Mouse (Mus musculus): ENCODE data around the gene Twf2. TPM values are rescaled to one million over a fixed set of nuclear protein-coding genes. Genes with fewer than 3 reads are reported as not detected.
A peak's percentile ranks its signal among the peaks of the same experiment; 100 is the strongest.

Twf2 gene
- polyA plus RNA-seq, 1 experiment from 2014 or later, result 25.6 TPM

GRCm38 (mm10) chr9:106197081-106197713 is 5.7 kb upstream of the Twf2 start:
- WGBS, result 73% methylated on average over 3 of the region's 3 CpGs
- TF ChIP-seq CTCF (IDR thresholded peaks at IDR 0.05; ENCODE audit: low read depth), result no peak
- Histone ChIP-seq H3K27ac (ENCODE audit: low read depth, low read length) (no peak overlapping the region), H3K4me3 (ENCODE audit: low read depth, low read length) (no peak overlapping the region), H3K9me3 (ENCODE audit: control insufficient read depth) (no peaks in the 10 kb centered on the region), H3K9ac (ENCODE audit: low read depth, low read length) (no peak overlapping the region), H3K36me3 (ENCODE audit: control insufficient read depth, insufficient read depth) (peaks cover under 1% of the 10 kb centered on the region; the same call in 1 of the 2 replicates), H3K4me2 (replicated peaks; ENCODE audit: low read depth) (no peak overlapping the region), H3K27me3 (replicated peaks; ENCODE audit: control insufficient read depth, insufficient read depth, low read length) (no peaks in the 10 kb centered on the region), H3K4me1 (replicated peaks; ENCODE audit: control insufficient read depth, insufficient read depth, low read length) (peaks cover 4% of the 10 kb centered on the region; the same call in 1 of the 2 replicates)
- no peak for ATAC-seq

- Histone ChIP-seq H3K36me3 (ENCODE audit: control insufficient read depth, insufficient read depth) (no peaks in the 10 kb centered on the region), H3K9ac (ENCODE audit: low read depth, low read length) (no peak overlapping the region), H3K4me3 (ENCODE audit: low read depth, low read length) (no peak overlapping the region), H3K27me3 (replicated peaks; ENCODE audit: control insufficient read depth, insufficient read depth, low read length) (no peaks in the 10 kb centered on the region), H3K9me3 (ENCODE audit: control insufficient read depth) (no peaks in the 10 kb centered on the region), H3K4me1 (replicated peaks; ENCODE audit: control insufficient read depth, insufficient read depth, low read length) (peaks cover 4% of the 10 kb centered on the region; the same call in 1 of the 2 replicates), H3K4me2 (replicated peaks; ENCODE audit: low read depth) (no peak overlapping the region), H3K27ac (ENCODE audit: low read depth, low read length) (no peak overlapping the region)
- 91% methylated on average over 9 of the region's 9 CpGs for WGBS
- ATAC-seq, result no peak
- TF ChIP-seq CTCF (IDR thresholded peaks at IDR 0.05; ENCODE audit: low read depth), result no peak
These were observed 5.2 kb upstream of the Twf2 start for GRCm38 (mm10) chr9:106197732-106198131.

- H3K9ac ChIP-seq (ENCODE audit: low read depth, low read length), result peak overlapping the region; percentile 67
- TF ChIP-seq CTCF (IDR thresholded peaks at IDR 0.05; ENCODE audit: low read depth), result no peak
- peak; percentile 34; the same call in 1 of the 2 replicates for ATAC-seq
- H3K4me3 ChIP-seq (ENCODE audit: low read depth, low read length), result peak overlapping the region; percentile 63
- H3K27ac ChIP-seq (ENCODE audit: low read depth, low read length), result no peak overlapping the region
- H3K4me1 ChIP-seq (replicated peaks; ENCODE audit: control insufficient read depth, insufficient read depth, low read length), result peaks cover 5% of the 10 kb centered on the region; the same call in 1 of the 2 replicates
- H3K27me3 ChIP-seq (replicated peaks; ENCODE audit: control insufficient read depth, insufficient read depth, low read length), result no peaks in the 10 kb centered on the region
- H3K4me2 ChIP-seq (replicated peaks; ENCODE audit: low read depth), result peak overlapping the region; percentile 84
- no peaks in the 10 kb centered on the region for H3K9me3 ChIP-seq (ENCODE audit: control insufficient read depth)
- WGBS, result under 1% methylated on average over 38 of the region's 51 CpGs
- no peaks in the 10 kb centered on the region for H3K36me3 ChIP-seq (ENCODE audit: control insufficient read depth, insufficient read depth)
These were observed 3.9 kb upstream of the Twf2 start for GRCm38 (mm10) chr9:106198962-106199458.

GRCm38 (mm10) chr9:106199535-106200272 is 3.2 kb upstream of the Twf2 start, which contains the start of gene Ppm1m:
Gene Ppm1m (minus strand): TSS chr9:106199746.
- peak within 1 kb of the TSS; percentile 63 for H3K4me3 ChIP-seq (ENCODE audit: low read depth, low read length)
- no peaks in the 10 kb centered on the region; the same call in 1 of the 2 replicates for H3K36me3 ChIP-seq (ENCODE audit: control insufficient read depth, insufficient read depth)
- no peak for ATAC-seq
- peak within 1 kb of the TSS; percentile 84 for H3K4me2 ChIP-seq (replicated peaks; ENCODE audit: low read depth)
- H3K9me3 ChIP-seq (ENCODE audit: control insufficient read depth), result no peaks in the 10 kb centered on the region
- WGBS, result 57% methylated on average over 18 of the region's 18 CpGs
- no peak within 1 kb of the TSS for H3K27ac ChIP-seq (ENCODE audit: low read depth, low read length)
- H3K4me1 ChIP-seq (replicated peaks; ENCODE audit: control insufficient read depth, insufficient read depth, low read length), result peaks cover 7% of the 10 kb centered on the region; the same call in 1 of the 2 replicates
- no peak for TF ChIP-seq CTCF (IDR thresholded peaks at IDR 0.05; ENCODE audit: low read depth)
- H3K27me3 ChIP-seq (replicated peaks; ENCODE audit: control insufficient read depth, insufficient read depth, low read length), result no peaks in the 10 kb centered on the region
- peak within 1 kb of the TSS; percentile 67 for H3K9ac ChIP-seq (ENCODE audit: low read depth, low read length)

- TF ChIP-seq CTCF (IDR thresholded peaks at IDR 0.05; ENCODE audit: low read depth), result no peak
- peaks cover 7% of the 10 kb centered on the region; the same call in 1 of the 2 replicates for H3K4me1 ChIP-seq (replicated peaks; ENCODE audit: control insufficient read depth, insufficient read depth, low read length)
- H3K27ac ChIP-seq (ENCODE audit: low read depth, low read length), result no peak overlapping the region
- H3K9me3 ChIP-seq (ENCODE audit: control insufficient read depth), result no peaks in the 10 kb centered on the region
- H3K4me3 ChIP-seq (ENCODE audit: low read depth, low read length), result 0 out of 2 replicates have a peak overlapping the region, but pooled peaks have one; percentile 63
- H3K27me3 ChIP-seq (replicated peaks; ENCODE audit: control insufficient read depth, insufficient read depth, low read length), result no peaks in the 10 kb centered on the region
- no peak overlapping the region for H3K9ac ChIP-seq (ENCODE audit: low read depth, low read length)
- H3K36me3 ChIP-seq (ENCODE audit: control insufficient read depth, insufficient read depth), result no peaks in the 10 kb centered on the region; the same call in 1 of the 2 replicates
- WGBS, result 81% methylated on average over 3 of the region's 3 CpGs
- ATAC-seq, result no peak
- H3K4me2 ChIP-seq (replicated peaks; ENCODE audit: low read depth), result no peak overlapping the region
These were observed 1.0 kb upstream of the Twf2 start for GRCm38 (mm10) chr9:106201895-106202294.

All from intestine, postnatal 0 days (tissue).